Mouse (Mus musculus) limb, embryonic 15.5 days (tissue): ENCODE measurements around the gene Abcb9. TPM values are rescaled to one million over a fixed set of nuclear protein-coding genes. Genes with fewer than 3 reads are reported as not detected.

Experiments
- ATAC-seq: fragments of 200-750 bp; cut with Nextera tagmentation; 2 replicates; pipeline ENCODE4 v1.8.0; 2017; ENCODE audit warnings: low read depth, moderate TSS enrichment; ENCODE audit not compliant: insufficient number of reproducible peaks, low FRiP score, low TSS enrichment
- H3K27ac ChIP-seq: fragments of 300-500 bp; sonication (generic); 2 replicates; pipeline ENCODE4 v1.5.1; 2015; ENCODE audit warnings: moderate library complexity, mild to moderate bottlenecking, inconsistent platforms
- H3K27me3 ChIP-seq: fragments of 300-500 bp; sonication (generic); 2 replicates; pipeline ENCODE4 v1.6.1; 2015; ENCODE audit warnings: inconsistent platforms
- H3K36me3 ChIP-seq: fragments of 300-500 bp; sonication (generic); 2 replicates; pipeline ENCODE4 v1.6.1; 2015; ENCODE audit warnings: inconsistent platforms
- H3K4me1 ChIP-seq: fragments of 300-500 bp; sonication (generic); 2 replicates; pipeline ENCODE4 v1.6.1; 2015; ENCODE audit warnings: inconsistent platforms
- H3K4me2 ChIP-seq: fragments of 300-500 bp; sonication (generic); 2 replicates; pipeline ENCODE4 v1.6.1; 2015; ENCODE audit warnings: mild to moderate bottlenecking, inconsistent platforms
- H3K4me3 ChIP-seq: fragments of 300-500 bp; sonication (generic); 2 replicates; pipeline ENCODE4 v1.5.1; 2015; ENCODE audit warnings: mild to moderate bottlenecking, inconsistent platforms
- H3K9ac ChIP-seq: fragments of 300-500 bp; sonication (generic); 2 replicates; pipeline ENCODE4 v1.6.1; 2015; ENCODE audit warnings: inconsistent platforms
- H3K9me3 ChIP-seq: fragments of 300-500 bp; sonication (generic); 2 replicates; pipeline ENCODE4 v1.6.1; 2016; ENCODE audit warnings: inconsistent platforms
- WGBS: fragments of 180-500 bp; shearing (Covaris S2); methylation state at CpG from one replicate; pipeline ENCODE4 v1.1.7; 2015; 5-methylcytosine and 5-hydroxymethylcytosine counted together
- polyA plus RNA-seq: library from polyadenylated mRNA; unstranded; fragments of >200 nt; fragmentation: Nextera tagmentation; extraction: Ambion mirVana; gene quantifications from 2 replicates; pipeline ENCODE4 v1.2.1, GENCODE M21; 2015

The Abcb9 gene
- polyA plus RNA-seq, 1 experiment from 2014 or later = 3.1 TPM

- no peak overlapping the region for H3K27ac ChIP-seq
- H3K4me2 ChIP-seq = no peak overlapping the region
- peaks cover 82% of the 10 kb centered on the region for H3K4me1 ChIP-seq
- H3K9ac ChIP-seq = no peak overlapping the region
- H3K36me3 ChIP-seq = peaks cover 3% of the 10 kb centered on the region; the same call in 1 of the 2 replicates
- no peaks in the 10 kb centered on the region for H3K9me3 ChIP-seq
- H3K27me3 ChIP-seq = no peaks in the 10 kb centered on the region
- WGBS = 75% methylated on average over 2 of the region's 2 CpGs
- H3K4me3 ChIP-seq = no peak overlapping the region
- no peak for ATAC-seq
These were observed 79.9 kb downstream of the Abcb9 start for GRCm38 (mm10) chr5:124015727-124016126.

GRCm38 (mm10) chr5:124014791-124015251 lies 80.8 kb downstream of the Abcb9 start:
- Histone ChIP-seq H3K9me3 (no peaks in the 10 kb centered on the region), H3K36me3 (peaks cover 9% of the 10 kb centered on the region), H3K4me3 (no peak overlapping the region), H3K9ac (no peak overlapping the region), H3K27me3 (no peaks in the 10 kb centered on the region), H3K4me1 (peaks cover 79% of the 10 kb centered on the region), H3K4me2 (0 out of 2 replicates have a peak overlapping the region, but pooled peaks have one; percentile 7), H3K27ac (peak overlapping the region; percentile 39; the same call in 1 of the 2 replicates)
- ATAC-seq = no peak
- 25% methylated on average over 11 of the region's 11 CpGs for WGBS

GRCm38 (mm10) chr5:124014180-124014579 lies 81.4 kb downstream of the Abcb9 start:
- peaks cover 15% of the 10 kb centered on the region for H3K36me3 ChIP-seq
- no peaks in the 10 kb centered on the region for H3K9me3 ChIP-seq
- H3K4me3 ChIP-seq = no peak overlapping the region
- H3K9ac ChIP-seq = no peak overlapping the region
- no peaks in the 10 kb centered on the region for H3K27me3 ChIP-seq
- H3K4me1 ChIP-seq = peaks cover 72% of the 10 kb centered on the region
- no peak overlapping the region for H3K4me2 ChIP-seq
- WGBS = 55% methylated on average over 3 of the region's 3 CpGs
- no peak overlapping the region for H3K27ac ChIP-seq
- no peak for ATAC-seq

- 83% methylated on average over 16 of the region's 16 CpGs for WGBS
These were observed 81.9 kb downstream of the Abcb9 start for GRCm38 (mm10) chr5:124013747-124014146.

GRCm38 (mm10) chr5:124012885-124013284 lies 82.7 kb downstream of the Abcb9 start:
- Histone ChIP-seq H3K4me2 (no peak overlapping the region), H3K4me1 (peaks cover 64% of the 10 kb centered on the region), H3K4me3 (no peak overlapping the region), H3K27me3 (no peaks in the 10 kb centered on the region), H3K9me3 (no peaks in the 10 kb centered on the region), H3K36me3 (peaks cover 25% of the 10 kb centered on the region), H3K9ac (no peak overlapping the region), H3K27ac (no peak overlapping the region)
- WGBS = 85% methylated on average over 10 of the region's 10 CpGs
- no peak for ATAC-seq

More at GRCm38 (mm10) chr5:124013747-124014146, 81.9 kb downstream of the Abcb9 start:
- Histone ChIP-seq H3K4me1 (peaks cover 69% of the 10 kb centered on the region), H3K4me2 (no peak overlapping the region), H3K9me3 (no peaks in the 10 kb centered on the region), H3K27me3 (no peaks in the 10 kb centered on the region), H3K9ac (no peak overlapping the region), H3K4me3 (no peak overlapping the region), H3K36me3 (peaks cover 19% of the 10 kb centered on the region), H3K27ac (no peak overlapping the region)
- ATAC-seq = no peak

- H3K4me3 ChIP-seq = no peak overlapping the region
- H3K4me2 ChIP-seq = no peak overlapping the region
- whole genome bisulfite sequencing = 18% methylated on average over 8 of the region's 8 CpGs
- ATAC-seq = no peak
- peaks cover 56% of the 10 kb centered on the region for H3K4me1 ChIP-seq
- H3K27me3 ChIP-seq = no peaks in the 10 kb centered on the region
- H3K27ac ChIP-seq = peak overlapping the region; percentile 80
- no peak overlapping the region for H3K9ac ChIP-seq
- H3K36me3 ChIP-seq = peaks cover 34% of the 10 kb centered on the region
- no peaks in the 10 kb centered on the region for H3K9me3 ChIP-seq
These were observed 83.7 kb downstream of the Abcb9 start for GRCm38 (mm10) chr5:124011927-124012326.

Other genes starting within 250 kb of the Abcb9 start
- gene Hcar2, start 230.3 kb downstream of the Abcb9 start, polyA plus RNA-seq = 9.0 and 9.4 TPM in 2 replicates
- gene Hcar1, start 215.8 kb downstream of the Abcb9 start, polyA plus RNA-seq = 0.55 and 0.87 TPM in 2 replicates
- 131 and 140 TPM in 2 replicates for gene Denr, start 188.6 kb downstream of the Abcb9 start, polyA plus RNA-seq
- 2.8 and 3.4 TPM in 2 replicates for gene Gm43518, start 168.4 kb downstream of the Abcb9 start, polyA plus RNA-seq
- gene Ccdc62, start 165.1 kb downstream of the Abcb9 start, polyA plus RNA-seq = 5.2 and 6.4 TPM in 2 replicates
- 12.4 and 17.4 TPM in 2 replicates for gene Hip1r, start 122.2 kb downstream of the Abcb9 start, polyA plus RNA-seq
- gene Vps37b, start 63.5 kb downstream of the Abcb9 start, polyA plus RNA-seq = 34.7 and 37.8 TPM in 2 replicates
- 24.8 and 26.4 TPM in 2 replicates for gene Ogfod2, start 16.5 kb upstream of the Abcb9 start, polyA plus RNA-seq
- gene Arl6ip4, start 20.3 kb upstream of the Abcb9 start, polyA plus RNA-seq = 93.1 and 97.2 TPM in 2 replicates
- 4.8 and 5.2 TPM in 2 replicates for gene Pitpnm2, start 154.0 kb upstream of the Abcb9 start, polyA plus RNA-seq
- gene Mphosph9, start 232.2 kb upstream of the Abcb9 start, polyA plus RNA-seq = 6.7 and 8.2 TPM in 2 replicates
- gene 2810006K23Rik, start 232.3 kb upstream of the Abcb9 start, polyA plus RNA-seq = 15.2 and 15.9 TPM in 2 replicates